Mouse (Mus musculus) liver, adult 2 months (tissue): ENCODE results near the gene Mansc4.

Experiments used
- CTCF ChIP-seq: fragments of 200-500 bp; IDR thresholded peaks from 2 replicates; pipeline ENCODE4 v1.5.1; 2011; ENCODE audit warnings: low read depth, low read length, control low read depth
- POLR2A ChIP-seq: fragments of 200-500 bp; IDR thresholded peaks from 2 replicates; pipeline ENCODE4 v1.6.1; 2011; ENCODE audit warnings: low read length, control low read depth; ENCODE audit not compliant: insufficient read depth; ENCODE audit errors: extremely low read depth

- TF ChIP-seq CTCF (no peak), POLR2A (no peak)
Observed at GRCm38 (mm10) chr6:147059326-147059725, 27.5 kb downstream of the Mansc4 start.
